Mouse (Mus musculus) splenic B cell, adult 2 months (primary cell): ENCODE data around the gene Cabp2.
A peak's percentile ranks its signal among the peaks of the same experiment; 100 is the strongest.
"Not testable (repeated sequence)": the region's sequence is repeated elsewhere in the genome, so short reads cannot be mapped to it uniquely, and the experiment has no call there.

Experiments
- DNase-seq: peaks from one replicate; pipeline ENCODE4 v3.0.0-alpha.2; 2011; ENCODE audit warnings: low read depth, low spot score
- H3K27me3 ChIP-seq: 2 replicates; pipeline ENCODE4 v1.6.1; 2012; ENCODE audit warnings: mild to moderate bottlenecking, low read length, moderate library complexity, mixed read lengths; ENCODE audit not compliant: control insufficient read depth, poor library complexity, insufficient read depth, severe bottlenecking
- H3K36me3 ChIP-seq: 2 replicates; pipeline ENCODE4 v1.6.1; 2012; ENCODE audit warnings: mild to moderate bottlenecking, low read length, moderate library complexity, mixed read lengths; ENCODE audit not compliant: control insufficient read depth, poor library complexity, insufficient read depth, severe bottlenecking

The Cabp2 gene

DNA sequence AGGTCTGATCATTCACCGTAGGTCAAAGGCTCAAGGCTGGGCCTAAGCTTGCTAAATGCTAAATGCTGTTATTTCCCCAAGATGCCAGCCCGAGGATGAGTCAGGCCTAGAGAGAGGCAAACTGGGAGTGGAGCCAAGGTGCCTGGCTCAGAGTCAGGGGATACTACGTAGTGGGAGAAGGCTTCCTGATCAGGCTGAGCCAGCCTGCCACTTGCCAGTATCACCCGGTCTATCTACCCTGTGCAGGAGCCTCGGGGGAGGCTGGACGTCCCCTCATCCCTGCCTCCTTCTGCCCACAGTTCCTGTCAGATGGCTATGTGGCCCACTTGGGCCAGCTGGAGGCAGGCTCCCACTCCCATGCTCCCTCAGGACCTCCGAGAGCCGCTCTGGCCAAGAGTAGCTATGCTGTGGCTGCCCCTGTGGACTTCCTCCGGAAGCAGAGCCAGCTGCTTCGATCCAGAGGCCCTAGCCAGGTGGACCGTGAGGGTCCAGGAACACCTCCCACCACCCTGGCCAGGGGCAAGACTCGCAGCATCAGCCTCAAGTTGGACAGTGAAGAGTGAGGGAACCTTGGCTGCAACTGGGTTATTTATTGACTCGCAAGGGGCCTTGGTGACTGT, 31.9 kb downstream of the Cabp2 start:
- H3K27me3 ChIP-seq = no peaks in the 10 kb centered on the region
- H3K36me3 ChIP-seq = peaks cover 13% of the 10 kb centered on the region
- DNase-seq = no peak

DNA sequence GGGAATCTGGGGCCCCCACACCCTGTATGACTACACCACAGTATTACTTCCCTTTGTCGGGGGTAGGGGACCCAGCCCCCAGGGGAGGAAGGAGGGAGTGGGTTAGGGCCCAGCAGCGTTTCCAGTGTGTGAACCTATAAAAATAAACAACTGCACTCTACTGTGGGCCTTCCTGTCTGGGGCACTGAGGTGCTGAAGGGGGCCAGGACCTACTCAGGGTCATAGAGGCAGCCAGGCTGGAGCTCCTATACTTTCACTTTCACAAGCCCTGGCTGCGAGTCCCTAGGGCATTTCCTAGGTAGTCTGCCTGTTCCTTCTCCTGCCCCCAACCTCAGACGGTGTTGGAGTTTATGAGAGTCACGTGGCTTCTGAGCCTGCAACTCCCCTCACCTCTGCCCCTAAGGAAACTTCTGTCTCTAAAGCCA, 32.4 kb downstream of the Cabp2 start:
- no peaks in the 10 kb centered on the region for H3K27me3 ChIP-seq
- H3K36me3 ChIP-seq = peaks cover 13% of the 10 kb centered on the region
- peak; percentile 75 for DNase-seq

DNA sequence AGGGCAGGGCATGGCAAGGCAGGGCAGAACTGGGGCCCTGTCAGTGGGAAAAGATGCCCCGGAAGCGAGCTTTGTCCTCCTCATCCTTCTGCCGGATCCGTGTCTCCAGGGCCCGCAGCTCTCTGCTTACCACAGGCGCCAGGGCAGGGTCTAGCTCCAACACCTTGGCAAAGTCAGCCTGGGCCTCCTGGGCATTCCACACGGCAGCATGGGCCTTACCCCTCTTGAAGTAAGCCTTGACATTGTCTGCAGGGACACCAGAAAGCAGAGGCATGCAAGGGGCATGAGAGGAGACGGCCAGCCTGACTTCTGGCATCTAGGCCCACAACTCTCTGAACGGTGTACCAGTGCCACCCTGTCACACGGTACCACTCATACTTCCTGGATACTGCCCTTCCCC, 33.2 kb downstream of the Cabp2 start:
- no peaks in the 10 kb centered on the region for H3K27me3 ChIP-seq
- peaks cover 13% of the 10 kb centered on the region for H3K36me3 ChIP-seq
- DNase-seq = no peak

DNA sequence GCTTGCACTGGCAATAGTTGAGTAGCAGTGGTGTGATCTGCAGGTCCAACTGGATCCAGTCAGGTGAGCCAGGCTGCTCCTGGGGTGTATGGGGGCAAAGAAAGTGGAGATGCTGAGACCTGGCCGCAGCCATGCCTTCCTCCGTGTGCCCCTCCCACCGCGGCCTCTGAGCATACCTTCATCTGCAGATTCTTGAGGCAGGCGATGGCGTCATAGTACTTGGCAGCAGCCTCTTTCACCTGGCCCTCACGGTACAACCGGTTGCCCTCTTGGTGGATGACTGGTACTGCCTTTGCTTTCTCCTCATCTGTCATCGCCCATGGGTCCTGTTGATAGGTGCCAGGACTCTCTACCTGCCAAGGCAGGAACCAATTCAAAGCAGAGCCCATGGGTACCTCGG, 33.8 kb downstream of the Cabp2 start:
- H3K27me3 ChIP-seq = no peaks in the 10 kb centered on the region
- H3K36me3 ChIP-seq = peaks cover 13% of the 10 kb centered on the region
- no peak for DNase-seq

DNA sequence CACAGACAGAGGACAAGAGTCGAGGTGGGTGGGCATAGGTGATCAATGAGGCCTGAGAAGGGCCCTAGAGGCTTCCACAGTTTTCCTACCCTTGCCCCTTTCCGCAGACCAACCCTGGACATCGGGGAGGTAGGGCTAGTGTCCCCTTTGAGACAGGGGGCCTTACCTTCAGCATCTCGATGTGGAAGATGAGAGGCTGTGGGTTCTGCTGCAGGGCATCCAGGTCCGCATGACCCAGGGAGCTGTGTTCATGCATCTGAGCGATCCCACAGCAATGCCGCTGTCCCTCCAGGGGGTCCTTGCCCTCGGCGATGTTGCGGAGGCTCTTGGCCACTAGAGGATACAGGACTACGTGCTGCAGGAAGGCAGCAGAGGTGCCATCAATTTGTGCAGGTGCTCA, 34.4 kb downstream of the Cabp2 start:
- no peaks in the 10 kb centered on the region for H3K27me3 ChIP-seq
- peaks cover 13% of the 10 kb centered on the region for H3K36me3 ChIP-seq
- no peak for DNase-seq

DNA sequence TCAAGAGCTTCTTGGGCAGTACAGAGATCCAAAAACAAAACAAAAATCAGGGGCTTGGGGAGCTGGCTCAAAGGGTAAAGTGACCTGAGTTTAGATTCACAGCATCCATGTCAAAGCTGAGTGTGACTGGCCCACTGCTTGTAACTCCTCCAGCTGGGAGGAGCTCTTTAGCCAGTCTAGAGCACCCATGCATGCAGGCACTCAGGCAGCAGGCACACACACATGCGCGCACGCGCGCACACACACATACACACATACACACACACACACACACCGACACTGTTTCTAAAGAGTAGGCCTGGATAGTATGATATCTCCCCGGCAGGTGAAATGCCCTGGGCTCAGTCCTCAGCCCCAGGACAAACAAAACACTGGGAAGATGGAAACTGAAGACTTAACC, 35.6 kb downstream of the Cabp2 start:
- DNase-seq = peak; percentile 60
- Histone ChIP-seq H3K27me3 (no peaks in the 10 kb centered on the region), H3K36me3 (peaks cover 10% of the 10 kb centered on the region)

DNA sequence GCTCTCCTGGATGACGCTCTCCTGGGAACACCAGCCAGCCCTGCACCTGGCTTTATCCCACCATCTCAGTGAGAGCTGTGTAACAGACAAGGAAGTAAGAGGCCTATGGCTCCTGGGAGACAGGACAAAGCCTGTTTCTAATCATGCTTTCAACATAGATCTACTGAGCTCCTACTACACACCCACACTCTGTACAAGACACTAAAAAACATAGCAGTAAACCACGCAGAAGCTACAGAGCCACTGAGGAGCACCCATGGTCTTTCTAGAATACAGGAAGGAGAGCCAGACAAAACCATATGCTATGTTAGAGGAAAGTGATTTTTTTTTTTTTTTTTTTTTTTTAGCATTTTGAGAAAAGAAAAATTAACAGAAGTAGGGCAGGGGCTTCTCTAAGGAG, 37.0 kb downstream of the Cabp2 start:
- Histone ChIP-seq H3K36me3 (peaks cover 8% of the 10 kb centered on the region; the same call in 1 of the 2 replicates), H3K27me3 (no peaks in the 10 kb centered on the region)
- no peak for DNase-seq

DNA sequence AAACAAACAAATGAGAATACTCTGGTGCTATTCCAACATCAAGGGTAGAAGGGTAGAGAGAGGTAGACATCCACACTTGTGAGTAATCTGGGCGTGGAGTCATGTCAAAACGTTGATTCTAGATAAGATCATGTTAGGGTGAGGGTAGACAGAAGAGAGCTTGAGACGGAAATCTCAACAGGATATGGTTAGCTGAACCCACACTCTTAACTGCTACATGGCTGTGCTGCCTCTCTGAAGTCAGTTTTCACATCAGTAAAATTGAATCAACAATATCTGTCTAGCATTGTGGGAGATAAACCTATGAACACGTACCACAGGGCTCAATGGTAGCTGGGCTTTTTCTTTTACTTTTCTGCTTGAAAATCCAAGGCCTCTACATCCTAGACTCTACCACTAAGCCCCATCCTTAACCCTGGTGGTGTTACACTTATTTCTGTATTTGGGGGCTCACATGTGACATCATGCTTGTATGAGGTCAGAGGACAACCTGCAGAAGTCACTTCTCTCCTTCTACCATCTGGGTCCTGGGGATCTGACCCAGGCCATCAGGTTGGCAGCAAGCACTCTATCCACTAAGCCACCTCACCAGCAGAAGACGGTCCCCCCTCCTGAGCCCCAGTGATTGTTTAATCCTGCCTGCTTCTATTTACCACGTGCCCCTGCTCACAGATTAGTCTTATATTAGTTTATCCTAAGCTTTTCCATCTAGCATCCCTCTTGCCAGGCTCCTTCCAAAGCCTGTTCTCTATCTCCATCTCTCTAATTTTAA, 38.5 kb downstream of the Cabp2 start:
- DNase-seq = peak; percentile 29
- H3K27me3 ChIP-seq = no peaks in the 10 kb centered on the region
- peaks cover 8% of the 10 kb centered on the region; the same call in 1 of the 2 replicates for H3K36me3 ChIP-seq

DNA sequence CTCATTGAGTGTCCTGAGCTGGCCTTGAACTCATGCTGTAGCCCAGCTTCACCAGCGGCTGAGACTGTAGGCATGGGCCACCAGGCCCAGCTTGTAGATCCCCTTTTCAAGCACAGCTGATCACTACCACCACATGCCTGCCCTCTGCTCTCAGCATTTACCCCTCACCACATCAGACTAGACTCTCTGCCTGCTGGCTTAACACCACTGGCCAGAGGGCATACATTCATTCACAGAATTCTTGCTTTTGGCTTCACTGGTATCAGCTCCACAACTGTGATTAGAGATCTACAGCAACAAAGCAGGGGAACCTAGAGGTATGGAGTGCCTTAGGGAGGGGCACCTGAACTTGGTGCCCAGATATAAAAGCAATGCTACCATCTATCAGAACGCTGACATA, 39.1 kb downstream of the Cabp2 start:
- DNase-seq = peak; percentile 44

DNA sequence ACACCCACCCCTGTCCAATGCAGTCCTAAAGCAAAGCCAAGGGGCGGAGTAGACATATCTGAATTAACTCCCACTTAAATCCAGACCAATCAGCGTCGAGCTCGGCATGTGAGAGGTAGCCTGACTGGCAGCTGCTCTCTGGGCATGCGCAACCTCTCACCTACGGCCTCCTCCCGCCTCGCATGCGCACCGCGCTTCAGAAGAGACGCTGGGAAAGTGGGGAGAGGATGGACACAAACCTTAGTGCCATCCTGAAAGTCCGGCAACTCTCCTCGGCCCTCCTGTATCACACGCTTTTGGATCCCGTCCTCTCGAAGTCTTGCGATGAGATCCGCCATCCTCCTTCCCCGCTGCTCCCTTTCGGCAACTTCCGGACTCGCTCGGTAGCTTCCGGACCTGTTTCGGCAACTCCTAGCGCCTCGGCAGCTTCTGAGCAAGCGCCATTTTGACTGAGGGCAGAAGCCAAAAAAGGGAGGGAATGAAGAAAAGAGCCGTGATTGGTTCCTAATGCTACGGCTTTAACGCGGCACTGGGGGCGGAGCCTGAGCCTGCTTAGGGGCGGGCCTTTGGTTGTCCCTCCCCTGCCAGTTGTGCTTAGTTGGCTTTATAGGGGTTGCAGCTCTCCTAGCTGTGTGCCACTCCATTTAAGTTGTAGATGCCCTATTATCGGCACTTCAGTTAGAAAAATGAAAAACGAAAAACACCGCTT, 39.9 kb downstream of the Cabp2 start:
- Histone ChIP-seq H3K36me3 (no peaks in the 10 kb centered on the region; the same call in 1 of the 2 replicates), H3K27me3 (no peaks in the 10 kb centered on the region)
- peak; percentile 99 for DNase-seq

More for the DNA sequence above, 39.1 kb downstream of the Cabp2 start:
- Histone ChIP-seq H3K36me3 (peaks cover 6% of the 10 kb centered on the region; the same call in 1 of the 2 replicates), H3K27me3 (no peaks in the 10 kb centered on the region)

DNA sequence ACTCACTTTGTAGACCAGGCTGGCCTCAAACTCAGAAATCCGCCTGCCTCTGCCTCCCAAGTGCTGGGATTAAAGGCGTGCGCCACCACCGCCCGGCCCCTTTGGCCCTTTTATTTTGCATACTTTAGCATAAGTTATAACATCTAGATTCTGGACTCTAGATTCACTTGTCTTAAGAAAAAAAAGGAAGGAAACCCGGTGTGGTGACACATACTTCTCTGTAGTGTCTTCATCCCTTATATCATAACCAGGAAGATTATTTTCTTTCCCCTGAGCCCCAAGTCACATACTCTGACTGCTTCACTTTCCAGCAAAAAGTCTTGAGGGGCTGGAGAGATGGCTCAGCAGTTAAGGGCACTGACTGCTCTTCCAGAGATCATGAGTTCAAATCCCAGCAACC, 40.5 kb downstream of the Cabp2 start:
- H3K36me3 ChIP-seq, H3K27me3 ChIP-seq: not testable (repeated sequence)
- peak; percentile 61 for DNase-seq

DNA sequence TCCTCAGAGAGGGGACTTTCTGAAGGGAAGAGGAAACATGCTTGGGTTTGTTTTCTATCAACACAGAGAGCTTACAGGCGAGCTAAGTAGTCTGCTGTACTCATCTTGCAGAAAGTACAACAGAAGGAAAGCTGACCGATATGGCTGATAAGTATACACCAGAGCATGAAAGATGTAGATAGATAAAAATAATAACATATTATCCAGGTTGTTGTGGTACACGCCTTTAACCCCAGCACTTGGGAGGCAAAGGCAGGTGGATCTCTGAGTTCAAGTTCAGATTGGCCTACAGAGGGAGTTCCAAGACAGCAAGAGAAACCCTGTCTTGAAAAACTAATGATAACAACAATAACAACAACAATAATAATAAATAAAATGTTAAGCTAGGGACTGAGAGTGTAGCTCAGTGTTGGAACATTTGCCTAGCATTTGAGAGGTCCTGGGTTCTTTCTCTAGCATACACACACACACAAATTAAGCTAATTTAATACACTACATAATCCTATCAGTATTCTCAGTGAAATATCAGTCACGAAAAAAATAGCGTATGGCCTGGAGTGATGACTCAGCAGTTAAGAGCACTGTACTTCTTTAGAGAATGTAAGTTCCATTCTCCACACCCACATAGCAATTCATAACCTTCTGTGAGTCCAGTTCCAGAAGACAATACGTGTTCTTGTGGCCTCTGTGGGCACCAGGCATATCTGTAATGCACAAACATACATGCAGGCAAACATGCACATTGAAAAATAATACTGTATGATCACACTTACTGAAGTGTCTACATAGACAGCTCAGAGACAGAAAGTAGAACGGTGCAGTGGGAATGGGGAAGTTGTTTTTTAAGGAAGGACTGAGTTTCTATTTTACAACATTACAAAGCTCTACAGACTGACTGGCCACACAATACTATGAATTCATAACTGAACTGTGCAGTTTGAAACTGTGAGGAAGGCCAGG, 41.3 kb downstream of the Cabp2 start:
- peak; percentile 70 for DNase-seq
- Histone ChIP-seq H3K27me3 (no peaks in the 10 kb centered on the region), H3K36me3 (no peaks in the 10 kb centered on the region; the same call in 1 of the 2 replicates)

DNA sequence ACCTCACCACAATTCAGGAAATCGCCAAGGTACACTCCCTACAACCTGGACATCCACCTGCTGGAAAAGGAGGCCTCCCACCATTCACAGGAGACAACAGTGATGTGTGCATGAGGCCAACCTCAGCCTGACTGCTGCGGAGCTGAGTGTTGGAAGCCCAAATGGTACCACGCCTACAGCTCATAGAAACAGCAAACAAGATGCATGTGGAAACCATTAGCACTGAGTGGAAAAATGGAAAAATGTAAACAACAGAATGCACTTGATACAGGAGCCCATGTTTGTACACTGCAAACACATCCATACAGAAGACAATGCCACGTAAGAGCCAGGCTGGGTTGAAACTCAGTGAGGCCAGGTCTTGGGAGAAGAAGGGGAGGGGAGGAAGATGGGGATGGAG, 43.1 kb downstream of the Cabp2 start:
- Histone ChIP-seq H3K36me3 (peaks cover 2% of the 10 kb centered on the region; the same call in 1 of the 2 replicates), H3K27me3 (no peaks in the 10 kb centered on the region)
- DNase-seq = no peak

DNA sequence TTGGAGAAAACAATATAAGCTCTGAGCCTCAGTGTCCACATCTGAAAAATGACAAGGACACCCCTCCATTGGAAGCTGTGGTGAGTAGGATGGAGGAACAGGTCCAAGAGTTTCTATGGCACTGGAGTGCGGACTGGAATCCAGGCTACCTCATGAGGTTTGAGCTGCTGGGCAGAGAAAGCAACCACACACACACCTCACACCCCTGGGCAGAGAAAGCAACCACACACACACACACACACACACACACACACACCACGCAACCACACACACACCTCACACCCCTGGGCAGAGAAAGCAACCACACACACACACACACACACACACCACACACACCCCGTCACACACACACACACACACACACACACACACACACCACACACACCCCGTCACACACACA, 43.9 kb downstream of the Cabp2 start:
- not testable (repeated sequence) for H3K36me3 ChIP-seq, H3K27me3 ChIP-seq
- DNase-seq = peak; percentile 29
